Mouse (Mus musculus) naive thymus-derived CD4-positive, alpha-beta T cell, adult 2 months (primary cell): ENCODE data around the gene Abce1.
"Not testable (repeated sequence)": the region's sequence is repeated elsewhere in the genome, so short reads cannot be mapped to it uniquely, and the experiment has no call there.

Experiments used
- DNase-seq: peaks from one replicate; pipeline ENCODE4 v3.0.0-alpha.2; 2011; ENCODE audit warnings: low read depth

The Abce1 gene

DNA sequence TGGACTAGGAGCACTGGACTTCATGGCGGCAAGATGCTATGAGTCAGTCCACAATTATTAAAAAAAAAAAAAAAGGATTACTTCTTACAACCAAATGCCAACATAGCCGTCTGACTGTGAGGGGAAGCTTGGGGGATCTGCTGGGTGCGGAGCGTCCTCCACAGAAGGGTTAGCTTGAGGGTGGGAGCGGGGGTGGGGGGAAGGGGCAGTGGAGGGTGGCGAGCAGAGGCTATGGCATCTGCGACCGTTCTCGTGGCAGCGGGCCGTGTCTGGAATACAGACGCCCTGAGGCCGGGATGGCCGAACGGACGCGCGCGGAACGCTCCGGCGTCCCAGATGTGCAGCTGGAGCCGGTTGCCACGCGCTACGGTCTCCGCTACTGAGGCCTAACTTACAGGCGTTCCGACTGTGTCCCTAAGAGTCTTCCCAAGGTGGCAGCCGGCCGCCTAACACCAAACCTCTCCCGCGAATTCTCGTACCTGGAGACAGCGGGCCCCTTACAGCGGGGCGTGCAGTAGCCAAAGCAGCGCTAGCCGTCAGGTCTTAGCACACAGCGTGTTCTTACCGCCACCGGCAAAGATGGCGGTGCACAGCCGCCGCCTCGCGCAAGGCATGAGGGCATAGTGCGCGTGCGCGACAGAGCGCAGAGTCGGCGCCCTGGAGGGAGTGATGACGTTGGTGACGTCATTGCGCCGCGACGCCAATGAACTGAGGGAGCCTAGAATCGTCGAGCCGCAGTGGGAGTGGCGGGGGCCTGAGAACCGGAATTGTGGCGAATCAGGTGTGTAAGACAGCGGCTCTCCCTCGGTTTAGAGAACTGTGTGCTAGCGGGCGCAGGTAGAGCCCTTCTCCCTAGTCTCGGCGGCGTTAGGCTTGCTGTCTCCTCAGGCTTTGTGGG, at the start of gene Abce1, which contains the start of gene Anapc10:
Gene Abce1, minus strand, starts transcription at position 677 of the 898 bp plus-strand sequence.
Gene Anapc10, plus strand, starts transcription at position 757 of the 898 bp plus-strand sequence.
- peak; percentile 100 for DNase-seq

GRCm38 (mm10) chr8:79750305-79750704, 38.8 kb upstream of the Abce1 start:
- DNase-seq, result no peak

DNA sequence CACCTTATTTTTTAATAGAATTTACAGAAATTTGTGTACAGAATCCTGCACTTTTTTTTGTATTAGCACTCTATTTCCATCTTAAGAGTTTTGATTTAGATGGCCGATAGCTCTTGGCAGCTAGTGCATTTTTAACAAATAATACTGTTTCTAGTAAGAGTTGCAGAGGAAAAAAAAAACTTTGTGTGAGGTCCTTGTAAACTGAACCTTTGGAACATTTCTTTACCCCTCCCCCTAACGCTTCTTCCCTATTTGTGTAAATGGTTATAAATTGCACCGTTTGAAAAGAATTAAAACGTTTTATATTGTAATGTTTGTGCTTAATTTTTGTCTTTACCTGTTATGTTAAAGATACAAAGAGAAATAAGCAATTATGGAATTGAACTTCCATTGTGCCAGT, 37.1 kb upstream of the Abce1 start:
- DNase-seq, result no peak

DNA sequence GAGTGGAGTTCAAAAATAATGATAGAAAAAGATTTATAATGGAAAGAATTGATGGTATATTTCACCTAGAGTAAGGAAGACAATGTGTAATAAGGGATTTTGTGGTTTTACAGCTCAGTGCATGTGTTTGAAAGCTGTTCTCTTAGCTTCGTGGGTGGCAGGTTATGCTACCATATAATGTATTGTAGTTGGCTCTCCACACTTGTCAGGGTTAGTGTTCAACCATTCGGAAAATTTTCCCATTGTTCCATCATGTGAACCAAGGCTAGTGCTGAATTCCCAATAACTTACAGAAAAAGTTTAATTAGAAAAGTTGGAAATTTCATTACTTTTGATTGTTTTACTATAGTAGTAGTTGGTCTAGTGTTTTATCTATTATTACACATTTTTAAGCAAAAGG, 36.6 kb upstream of the Abce1 start:
- DNase-seq, result no peak

GRCm38 (mm10) chr8:79734304-79734703, 22.8 kb upstream of the Abce1 start:
- DNase-seq, result peak; percentile 75

DNA sequence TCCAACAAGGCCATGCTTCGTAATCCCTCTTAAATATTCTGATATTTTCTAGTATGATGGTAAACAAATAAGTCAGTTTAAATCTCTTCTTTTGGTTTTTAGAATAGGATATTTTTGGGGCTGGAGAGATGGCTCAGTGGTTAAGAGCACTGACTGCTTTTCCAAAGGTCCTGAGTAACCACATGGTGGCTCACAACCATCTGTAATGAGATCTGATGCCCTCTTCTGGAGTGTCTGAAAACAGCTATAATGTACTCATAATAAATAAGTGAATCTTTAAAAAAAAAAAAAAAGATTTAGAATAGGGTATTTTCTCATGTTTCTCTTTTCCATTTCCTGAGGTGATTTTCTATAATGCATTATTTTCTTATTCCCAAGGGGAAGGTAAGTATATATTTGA, 16.4 kb upstream of the Abce1 start:
- no peak for DNase-seq

- DNase-seq, result peak; percentile 50
Observed at GRCm38 (mm10) chr8:79724589-79724988, 13.0 kb upstream of the Abce1 start.

GRCm38 (mm10) chr8:79723308-79723707, 11.8 kb upstream of the Abce1 start:
- DNase-seq, result no peak

- DNase-seq, result no peak
Observed at GRCm38 (mm10) chr8:79721537-79721936, 10.0 kb upstream of the Abce1 start.

- no peak for DNase-seq
Observed at GRCm38 (mm10) chr8:79712676-79713075, 1.1 kb upstream of the Abce1 start.

DNA sequence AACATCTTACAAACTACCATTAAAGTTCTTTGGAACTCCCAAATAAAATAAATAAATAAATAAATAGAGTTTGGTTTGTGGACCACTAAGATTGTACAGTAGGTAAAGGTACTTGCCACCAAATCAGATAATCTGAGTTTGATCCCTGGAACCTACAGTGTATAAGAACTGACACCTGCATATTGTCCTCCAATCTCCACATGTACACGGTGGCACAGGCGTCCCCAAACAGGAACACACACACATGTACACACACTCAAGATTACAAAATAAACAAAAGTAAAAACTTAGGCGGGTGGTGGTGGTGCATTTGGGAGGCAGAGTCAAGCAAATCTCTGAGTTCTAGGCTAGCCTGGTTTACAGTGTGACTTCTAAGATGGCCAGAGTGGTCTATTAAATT, 4.9 kb downstream of the Abce1 start:
- no peak for DNase-seq

GRCm38 (mm10) chr8:79692531-79692930, 19.0 kb downstream of the Abce1 start:
- DNase-seq, result no peak

- not testable (repeated sequence) for DNase-seq
Observed at GRCm38 (mm10) chr8:79685927-79686326, 25.6 kb downstream of the Abce1 start.

DNA sequence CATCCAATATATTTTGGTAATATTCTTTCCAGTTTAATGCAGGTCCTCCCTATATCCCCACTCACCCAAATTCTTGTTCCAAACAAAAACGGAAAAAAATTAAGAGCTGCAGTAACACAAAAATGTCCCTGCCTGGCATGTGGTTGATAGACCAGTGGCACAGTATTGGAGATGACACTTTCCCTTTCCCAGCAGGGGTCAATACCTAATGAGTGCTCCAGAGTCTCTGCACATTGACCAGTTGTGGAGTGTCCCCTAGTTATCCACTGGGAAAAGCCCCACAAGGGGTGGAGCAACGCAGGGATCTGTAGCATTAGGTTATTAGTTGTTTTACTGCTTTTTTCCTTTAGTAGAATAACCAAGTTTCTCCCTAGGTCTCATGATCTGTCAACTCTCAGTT, 30.6 kb downstream of the Abce1 start:
- DNase-seq, result no peak

DNA sequence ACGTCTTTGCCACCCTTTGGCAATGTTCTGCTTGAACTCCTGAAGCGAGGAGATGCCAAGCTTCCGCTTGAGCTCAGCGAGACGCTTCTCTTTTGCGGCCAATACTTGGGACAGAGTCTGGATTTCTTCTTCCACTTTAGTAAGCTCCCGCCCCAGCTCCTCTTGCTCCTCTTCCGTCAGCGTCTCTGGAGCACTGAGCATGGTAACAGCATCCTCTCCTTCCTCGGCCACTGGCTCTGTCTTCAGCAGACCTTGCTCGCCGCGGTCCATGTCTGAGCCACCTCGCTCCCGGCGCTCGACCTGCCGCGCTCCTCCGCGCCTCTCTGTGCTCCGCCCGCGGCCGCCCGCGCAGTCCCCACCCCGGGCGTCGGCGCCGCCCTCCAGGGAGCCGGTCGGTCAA, 31.0 kb downstream of the Abce1 start:
- peak; percentile 24 for DNase-seq

DNA sequence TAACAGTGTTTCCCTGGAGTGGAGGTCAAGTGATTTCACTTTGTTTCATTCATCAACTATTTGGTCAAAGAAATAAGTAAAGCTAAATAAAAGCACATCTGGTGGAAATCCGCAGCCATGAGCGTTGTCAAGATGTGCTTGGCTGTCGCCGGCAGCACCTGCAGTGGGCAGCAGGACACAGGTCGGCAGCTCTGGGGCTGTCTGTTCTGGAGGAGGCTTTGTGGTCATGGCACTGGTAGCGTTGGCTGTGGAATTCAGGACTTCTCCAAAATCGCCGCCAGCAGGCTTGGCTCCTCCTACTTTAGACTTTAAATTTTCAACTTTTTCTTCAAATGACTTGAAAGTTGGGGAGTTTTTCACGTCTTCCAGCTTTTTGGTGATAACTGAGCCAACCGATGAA, 31.5 kb downstream of the Abce1 start:
- DNase-seq, result not testable (repeated sequence)

- no peak for DNase-seq
Observed at GRCm38 (mm10) chr8:79679005-79679404, 32.5 kb downstream of the Abce1 start.

DNA sequence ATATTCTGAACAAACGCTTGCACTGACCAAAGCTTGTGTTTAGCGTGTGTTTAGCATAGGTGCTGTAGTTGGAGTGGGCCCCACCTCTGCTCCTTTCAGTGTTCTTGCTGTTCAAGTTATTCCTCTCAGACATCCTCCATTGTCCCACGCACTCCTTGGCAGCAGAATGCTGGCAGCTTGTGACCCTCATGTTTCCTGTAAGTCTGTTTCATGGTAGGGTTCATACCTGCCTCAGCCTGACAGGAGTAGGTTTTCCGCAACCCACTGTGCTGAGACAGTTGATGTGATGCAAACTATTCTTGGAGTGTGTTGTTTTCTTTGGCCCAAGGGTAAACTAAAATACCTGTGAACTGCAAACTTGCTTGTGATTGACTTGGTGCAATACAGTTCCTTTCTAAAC, 35.1 kb downstream of the Abce1 start:
- no peak for DNase-seq

GRCm38 (mm10) chr8:79658715-79659114, 52.8 kb downstream of the Abce1 start:
- DNase-seq, result not testable (repeated sequence)

DNA sequence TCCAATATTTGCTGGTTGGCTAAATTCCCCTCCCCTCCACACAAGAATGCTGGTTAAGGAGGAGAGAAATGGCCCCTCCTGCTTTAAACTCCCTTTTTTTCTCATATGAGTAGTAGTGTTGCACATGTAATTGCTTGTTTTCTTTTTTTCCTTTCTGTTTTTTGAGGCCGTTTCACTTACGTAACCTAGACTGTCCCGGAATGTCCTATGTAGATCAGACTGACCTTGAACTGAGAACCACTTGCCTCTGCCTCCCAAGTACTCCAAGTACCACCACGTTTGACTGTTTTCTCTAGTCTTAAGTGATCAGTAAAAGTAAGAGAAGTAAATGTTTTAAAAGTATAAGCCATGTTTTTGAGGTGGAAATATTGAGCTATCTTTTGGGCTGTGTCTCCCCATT, 57.8 kb downstream of the Abce1 start:
- DNase-seq, result no peak

DNA sequence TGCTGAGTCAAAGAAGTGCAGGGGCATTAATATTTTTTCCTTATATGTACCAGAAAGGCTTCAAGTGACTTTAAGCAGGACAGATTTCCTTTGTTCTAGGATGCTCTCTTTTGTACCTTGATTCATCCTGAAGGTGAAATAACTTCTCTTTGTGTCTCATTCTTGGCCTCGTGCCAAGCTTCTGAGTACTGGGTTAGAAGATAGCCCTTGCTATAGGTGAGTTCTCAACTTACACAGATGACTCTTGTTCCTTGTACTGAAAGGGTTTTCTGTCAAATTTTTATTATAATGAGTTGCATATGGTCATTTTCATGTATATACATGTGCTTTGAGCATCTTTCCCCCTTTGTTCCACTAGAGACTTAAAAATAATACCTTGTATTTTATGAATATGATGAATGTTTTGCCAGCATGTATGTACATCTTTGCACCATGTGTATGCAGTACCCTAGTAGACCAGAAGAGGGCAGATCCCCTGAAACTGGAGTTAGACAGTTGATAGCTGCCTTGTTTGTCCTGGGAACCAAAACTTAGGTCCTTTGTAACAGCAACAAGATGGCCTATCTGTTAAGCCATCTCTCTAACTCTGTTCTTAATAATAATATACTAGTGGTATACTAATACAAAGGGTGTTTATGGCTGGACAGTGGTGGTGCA, 61.3 kb downstream of the Abce1 start:
- DNase-seq, result peak; percentile 72

- no peak for DNase-seq
Observed at GRCm38 (mm10) chr8:79649569-79649968, 62.0 kb downstream of the Abce1 start.

GRCm38 (mm10) chr8:79641119-79641518, 70.4 kb downstream of the Abce1 start:
- DNase-seq, result no peak
